Mouse (Mus musculus) lung, postnatal 0 days (tissue): Measurements from ENCODE around the gene Angptl8.

Experiments
- CTCF ChIP-seq: IDR thresholded peaks from 2 replicates; pipeline ENCODE4 v1.5.1; 2016; ENCODE audit warnings: antibody characterized with exemption, mild to moderate bottlenecking
- EP300 ChIP-seq: IDR thresholded peaks from 2 replicates; pipeline ENCODE4 v1.6.1; 2016; ENCODE audit warnings: antibody characterized with exemption, mild to moderate bottlenecking, control low read depth

DNA sequence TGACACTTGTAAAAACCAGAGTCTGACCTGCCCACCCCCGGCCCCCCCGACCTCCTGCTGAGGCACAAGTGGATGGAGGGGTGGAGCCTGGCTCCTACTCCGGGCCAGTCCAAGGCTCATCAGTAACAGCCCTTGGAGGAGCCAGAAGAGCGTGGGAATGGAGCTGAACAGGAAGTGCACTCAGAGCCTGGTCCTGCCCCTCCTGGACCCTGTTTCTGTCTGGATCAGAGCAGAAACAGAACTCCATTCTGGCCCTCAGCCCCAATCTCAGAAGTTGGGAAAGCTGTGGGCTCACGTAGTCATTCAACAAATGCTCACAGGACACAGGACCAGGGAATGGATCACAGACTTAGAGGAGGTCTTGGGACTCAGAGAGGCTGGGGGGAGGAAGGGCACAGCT lies 7.1 kb downstream of the Angptl8 start:
- TF ChIP-seq CTCF (no peak), EP300 (no peak)
